Mouse (Mus musculus) hindlimb bud, embryonic 11.5 days (tissue): ENCODE results near the gene Olfr1438-ps1.
"Not testable (repeated sequence)": the region's sequence is repeated elsewhere in the genome, so short reads cannot be mapped to it uniquely, and the experiment has no call there.

Source experiments
- DNase-seq: peaks from one replicate; pipeline ENCODE4 v3.0.0-alpha.2; 2012; ENCODE audit warnings: low read depth, low spot score; ENCODE audit errors: extremely low spot score

The Olfr1438-ps1 gene

GRCm38 (mm10) chr19:12335810-12336209, at the start of gene Olfr1438-ps1:
Gene Olfr1438-ps1, minus strand, starts transcription at chr19:12335910.
- DNase-seq = no peak

- no peak for DNase-seq
Observed at GRCm38 (mm10) chr19:12374465-12375025, 38.8 kb upstream of the Olfr1438-ps1 start.

GRCm38 (mm10) chr19:12373004-12373403, 37.3 kb upstream of the Olfr1438-ps1 start:
- no peak for DNase-seq

GRCm38 (mm10) chr19:12325001-12325400, 10.7 kb downstream of the Olfr1438-ps1 start, which contains the start of gene Olfr1437:
Gene Olfr1437, minus strand, starts transcription at chr19:12325101.
- DNase-seq = no peak

GRCm38 (mm10) chr19:12299030-12299429, 36.7 kb downstream of the Olfr1438-ps1 start, which contains the start of gene Olfr1436:
Gene Olfr1436, minus strand, starts transcription at chr19:12299130.
- DNase-seq = not testable (repeated sequence)

- no peak for DNase-seq
Observed at GRCm38 (mm10) chr19:12292979-12293378, 42.7 kb downstream of the Olfr1438-ps1 start.

GRCm38 (mm10) chr19:12279554-12279953, 56.2 kb downstream of the Olfr1438-ps1 start, which contains the start of gene Olfr1434:
Gene Olfr1434, plus strand, starts transcription at chr19:12279854.
- DNase-seq = no peak
